Mouse (Mus musculus): Measurements from ENCODE around the gene Nrbf2.

Gene Nrbf2

DNA sequence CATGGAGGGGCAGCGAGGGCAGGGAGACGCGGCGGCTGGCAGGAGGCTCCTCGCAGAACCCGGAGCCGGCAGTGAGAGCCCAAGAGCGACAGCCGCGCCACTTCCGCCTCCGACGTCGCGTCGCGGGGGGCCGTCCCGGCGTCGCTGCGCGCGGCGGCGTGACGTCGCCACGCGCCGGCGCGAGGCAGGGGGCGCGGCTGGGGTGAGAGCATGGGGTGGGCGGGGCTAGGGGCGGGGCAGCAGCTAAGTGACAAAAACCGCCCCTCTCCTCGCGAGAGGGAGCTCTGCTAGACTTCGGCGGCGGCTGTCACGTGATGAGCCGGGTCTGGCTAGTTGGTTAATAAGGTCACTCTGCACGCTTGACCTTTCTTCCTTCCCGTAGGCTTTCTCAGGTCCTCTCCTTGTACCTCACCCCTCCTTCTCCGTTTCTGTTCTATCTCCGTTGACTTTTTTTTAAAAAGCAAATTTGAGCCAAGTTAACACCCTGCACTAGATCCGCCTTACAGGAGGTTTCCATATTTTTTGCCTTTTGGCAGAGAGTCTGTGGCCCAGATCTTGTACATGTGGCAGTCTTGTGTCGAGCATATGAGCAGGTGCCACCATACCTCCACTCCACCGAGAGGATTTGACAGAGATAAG lies at the start of gene Nrbf2:
Gene Nrbf2 (minus strand): TSS at position 130 of the 639 bp plus-strand sequence.
- DNase-seq (ENCODE audit: low read depth in 1 of 2, low spot score in 2 of 2): peak; percentile 57 to 69

DNA sequence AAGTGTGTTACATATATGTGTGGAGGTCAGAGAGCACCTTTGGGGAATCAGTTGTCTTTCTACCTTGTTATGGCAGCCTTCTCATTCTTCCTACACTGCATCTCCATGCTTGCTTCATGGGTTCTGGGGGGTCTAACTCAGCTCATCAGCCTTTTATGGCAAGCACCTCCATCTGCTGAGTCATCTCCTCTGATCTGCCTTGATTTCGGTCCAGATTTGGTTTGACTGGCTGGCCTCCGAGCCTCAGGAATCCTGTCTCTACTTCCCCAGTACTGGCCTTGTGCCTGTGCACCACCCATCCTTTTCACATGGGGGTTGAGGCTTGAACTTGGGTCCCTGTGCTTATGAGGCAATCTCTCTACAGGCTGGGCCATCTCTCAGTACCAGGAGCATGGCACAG lies 45.5 kb upstream of the Nrbf2 start:
- DNase-seq (ENCODE audit: low read depth in 1 of 2, low spot score in 2 of 2): no peak

DNA sequence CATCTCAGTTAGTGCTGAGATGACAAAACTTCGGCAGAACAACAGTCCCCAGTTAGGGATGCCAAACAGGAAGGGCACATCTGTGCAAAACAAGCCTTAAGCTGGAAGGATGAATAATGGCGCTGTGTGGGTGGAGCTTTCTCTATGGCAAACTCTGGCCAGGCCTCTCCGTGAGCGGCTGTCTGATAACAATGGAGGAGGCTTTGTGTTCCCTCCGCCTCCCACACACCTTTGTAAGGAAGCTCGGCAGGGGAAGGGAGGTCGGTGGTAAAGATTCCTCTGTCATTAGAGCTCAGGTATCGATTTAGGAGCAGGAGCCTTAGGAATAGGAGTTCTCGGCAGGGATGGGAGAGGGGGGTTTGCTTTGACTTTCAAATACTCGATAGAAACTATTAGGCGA lies 44.6 kb upstream of the Nrbf2 start:
- no peak for DNase-seq (ENCODE audit: low read depth in 1 of 2, low spot score in 2 of 2)

- DNase-seq (ENCODE audit: low read depth in 1 of 2, low spot score in 2 of 2): no peak
These were observed 43.1 kb upstream of the Nrbf2 start for GRCm38 (mm10) chr10:67328208-67328607.

GRCm38 (mm10) chr10:67324036-67324435 lies 38.9 kb upstream of the Nrbf2 start:
- no peak for DNase-seq (ENCODE audit: low read depth in 1 of 2, low spot score in 2 of 2)

DNA sequence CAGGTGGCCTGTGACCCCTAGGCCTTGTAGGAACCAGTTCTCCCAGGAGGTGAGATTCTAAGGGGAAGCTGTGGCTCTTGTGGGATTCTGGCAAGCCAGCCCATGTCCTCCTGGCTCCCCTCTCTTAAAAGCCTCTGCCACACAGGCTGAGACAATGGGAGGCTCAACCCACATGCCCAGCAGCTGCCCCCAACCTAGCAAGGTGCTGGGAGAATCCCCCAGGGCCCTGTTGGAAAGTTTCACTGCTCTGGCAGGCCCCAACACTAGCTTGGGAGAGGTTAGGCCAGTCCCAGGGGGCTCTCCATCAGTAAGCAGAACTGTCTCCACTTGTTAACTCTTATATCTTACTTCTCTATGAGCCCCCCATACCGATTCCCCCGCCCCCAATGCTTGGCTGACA lies 36.3 kb upstream of the Nrbf2 start:
- DNase-seq (ENCODE audit: low read depth in 1 of 2, low spot score in 2 of 2): no peak

- DNase-seq (ENCODE audit: low read depth in 1 of 2, low spot score in 2 of 2): no peak
These were observed 35.2 kb upstream of the Nrbf2 start for GRCm38 (mm10) chr10:67320207-67320859.

GRCm38 (mm10) chr10:67319016-67319725 lies 34.1 kb upstream of the Nrbf2 start:
- no peak for DNase-seq (ENCODE audit: low read depth in 1 of 2, low spot score in 2 of 2)

GRCm38 (mm10) chr10:67317931-67318460 lies 32.9 kb upstream of the Nrbf2 start:
- DNase-seq (ENCODE audit: low read depth in 1 of 2, low spot score in 2 of 2): peak in 1 of 2 experiments; percentile 17

DNA sequence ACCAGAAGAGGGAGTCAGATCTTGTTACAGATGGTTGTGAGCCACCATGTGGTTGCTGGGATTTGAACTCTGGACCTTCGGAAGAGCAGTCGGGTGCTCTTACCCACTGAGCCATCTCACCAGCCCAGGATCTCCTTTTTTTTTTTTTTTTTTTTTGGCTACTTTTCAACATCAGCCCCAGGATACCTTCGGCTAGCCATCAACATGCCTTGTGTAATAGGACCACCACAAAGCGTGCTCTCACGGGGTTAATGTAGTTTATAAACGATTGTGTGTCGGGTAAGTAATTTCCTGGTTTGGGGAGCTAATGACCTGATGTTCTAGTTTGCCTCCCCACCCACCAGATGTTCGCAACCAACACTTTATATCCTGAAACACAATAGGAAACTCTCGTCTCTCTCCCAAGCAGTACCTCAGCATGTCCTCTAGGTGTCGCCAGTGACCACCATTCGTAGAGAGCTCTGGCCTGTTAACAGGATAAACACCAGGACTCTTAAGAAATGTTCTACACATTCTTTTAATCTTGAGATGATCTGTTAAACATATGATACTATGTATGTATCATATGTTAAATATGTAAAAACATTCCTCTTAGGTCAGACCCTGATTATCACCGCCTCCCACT lies 29.8 kb upstream of the Nrbf2 start:
- peak in 1 of 2 experiments; percentile 9 for DNase-seq (ENCODE audit: low read depth in 1 of 2, low spot score in 2 of 2)

- no peak for DNase-seq (ENCODE audit: low read depth in 1 of 2, low spot score in 2 of 2)
These were observed 27.4 kb upstream of the Nrbf2 start for GRCm38 (mm10) chr10:67312456-67312855.

DNA sequence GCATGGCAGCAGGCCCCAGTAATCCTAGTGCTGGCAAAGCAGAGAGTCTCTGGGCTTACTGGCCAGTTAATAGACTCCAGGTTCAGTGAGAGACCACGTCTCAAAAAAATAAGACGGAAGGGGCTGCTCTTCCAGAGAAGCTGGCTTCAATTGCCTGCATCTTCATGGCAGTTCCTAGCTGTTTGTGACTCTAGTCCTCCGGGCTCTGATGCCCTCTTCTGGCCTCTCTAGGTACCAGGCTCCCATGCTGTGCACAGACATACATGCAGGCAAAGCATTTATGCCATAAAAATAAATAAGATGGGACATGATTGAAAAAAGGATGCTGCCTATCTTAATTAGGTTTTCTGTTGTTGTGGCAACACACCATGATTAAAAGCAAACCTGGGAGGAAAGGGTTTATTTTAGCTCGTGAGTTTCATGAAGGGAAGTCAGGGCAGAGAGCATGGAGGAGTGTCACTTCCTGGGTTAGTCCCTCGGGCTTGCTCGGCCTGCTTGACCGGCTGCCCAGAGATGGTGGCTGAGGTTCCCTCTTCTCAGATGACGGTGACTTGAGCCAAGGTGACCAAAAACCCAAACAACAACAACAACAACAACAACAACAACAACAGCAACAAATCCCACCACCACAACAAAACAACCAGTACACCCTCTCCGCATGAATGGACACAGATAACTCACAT lies 26.3 kb upstream of the Nrbf2 start:
- DNase-seq (ENCODE audit: low read depth in 1 of 2, low spot score in 2 of 2): peak; percentile 21 to 38

- no peak for DNase-seq (ENCODE audit: low read depth in 1 of 2, low spot score in 2 of 2)
These were observed 24.5 kb upstream of the Nrbf2 start for GRCm38 (mm10) chr10:67309483-67310138.

DNA sequence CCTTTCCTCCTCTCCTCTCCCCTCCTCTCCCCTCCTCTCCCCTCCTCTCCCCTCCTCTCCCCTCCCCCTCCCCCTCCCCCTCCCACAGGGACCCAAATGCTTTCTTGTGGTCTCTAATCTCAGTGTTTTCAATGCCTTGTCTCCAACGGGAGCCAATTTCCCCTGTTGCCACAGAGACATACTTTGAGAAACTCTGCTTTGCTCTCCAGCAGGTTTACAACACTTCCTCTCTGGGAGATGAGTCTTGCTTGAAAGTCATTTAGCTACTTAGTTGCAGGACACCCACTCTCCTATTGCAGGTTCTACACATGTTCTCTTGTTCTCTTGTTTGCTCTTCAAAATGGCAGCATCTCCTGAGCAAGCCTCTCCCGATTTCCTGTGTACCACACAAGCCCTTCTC lies 17.2 kb upstream of the Nrbf2 start:
- no peak for DNase-seq (ENCODE audit: low read depth in 1 of 2, low spot score in 2 of 2)

- DNase-seq (ENCODE audit: low read depth in 1 of 2, low spot score in 2 of 2): no peak
These were observed 15.9 kb upstream of the Nrbf2 start for GRCm38 (mm10) chr10:67301046-67301445.

DNA sequence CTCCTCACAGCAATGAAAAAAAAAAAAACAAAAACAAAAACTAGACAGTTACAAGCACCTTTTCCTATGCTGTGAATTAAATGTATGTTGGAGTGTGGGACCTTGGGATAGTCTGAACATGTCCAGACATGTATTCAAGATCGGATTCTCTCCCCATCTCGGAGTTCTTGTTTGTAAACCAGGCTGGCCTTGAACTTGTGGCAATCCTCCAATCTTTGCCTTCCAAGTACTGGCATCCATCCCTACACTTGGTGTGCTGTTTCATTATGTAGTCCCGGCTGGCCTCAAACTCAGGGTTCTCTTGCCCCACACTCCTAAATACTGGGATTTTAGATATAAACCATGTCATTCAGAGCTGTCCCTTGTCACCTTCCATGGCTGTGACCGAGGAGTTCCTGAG lies 14.2 kb upstream of the Nrbf2 start:
- DNase-seq (ENCODE audit: low read depth in 1 of 2, low spot score in 2 of 2): no peak

GRCm38 (mm10) chr10:67298856-67299255 lies 13.8 kb upstream of the Nrbf2 start:
- no peak for DNase-seq (ENCODE audit: low read depth in 1 of 2, low spot score in 2 of 2)

- DNase-seq (ENCODE audit: low read depth in 1 of 2, low spot score in 2 of 2): no peak
These were observed 12.2 kb upstream of the Nrbf2 start for GRCm38 (mm10) chr10:67297175-67297855.

DNA sequence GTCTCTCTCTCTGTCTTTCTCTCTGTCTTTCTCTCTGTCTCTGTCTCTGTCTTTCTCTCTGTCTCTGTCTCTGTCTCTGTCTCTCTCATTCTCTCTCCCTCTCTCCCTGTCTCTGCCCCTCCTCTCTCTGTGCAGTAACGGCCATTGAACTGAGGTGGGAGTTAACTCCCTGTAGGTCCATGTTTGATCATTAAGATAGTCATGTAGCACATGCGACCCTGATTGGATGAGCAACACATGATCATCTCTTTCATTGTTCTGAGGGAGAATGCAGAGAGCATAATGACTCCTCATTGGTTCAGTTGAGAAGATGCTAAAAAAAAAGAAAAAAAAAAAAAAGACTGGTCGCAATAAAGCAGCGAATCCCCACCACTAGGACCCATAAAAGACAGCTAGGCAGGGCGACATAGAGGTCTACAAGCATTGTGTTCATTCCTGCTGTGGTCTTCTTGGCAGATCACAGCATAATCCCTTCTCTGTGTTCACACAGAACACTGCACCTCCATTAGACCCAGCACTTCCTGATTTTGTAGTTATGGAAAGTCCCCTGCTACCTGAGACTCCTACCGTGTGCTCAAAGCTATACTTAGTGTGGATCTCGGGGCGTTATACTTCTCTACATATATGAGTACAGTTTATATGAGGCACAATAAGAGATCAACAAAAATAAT lies 11.5 kb upstream of the Nrbf2 start:
- no peak for DNase-seq (ENCODE audit: low read depth in 1 of 2, low spot score in 2 of 2)
